Mouse (Mus musculus): ENCODE measurements around the gene Hist1h3f.
"Not testable (repeated sequence)": the region's sequence is repeated elsewhere in the genome, so short reads cannot be mapped to it uniquely, and the experiment has no call there.

Hist1h3f gene

GRCm38 (mm10) chr13:23585442-23586098, 41.7 kb downstream of the Hist1h3f start:
- peak; percentile 65 for DNase-seq

- no peak for DNase-seq
Measured at GRCm38 (mm10) chr13:23586099-23586939, 42.5 kb downstream of the Hist1h3f start.

GRCm38 (mm10) chr13:23586940-23587225, 43.0 kb downstream of the Hist1h3f start:
- DNase-seq = no peak

- no peak for DNase-seq
Measured at GRCm38 (mm10) chr13:23591206-23591605, 47.4 kb downstream of the Hist1h3f start.

GRCm38 (mm10) chr13:23591886-23592285, 48.0 kb downstream of the Hist1h3f start:
- DNase-seq = not testable (repeated sequence)

GRCm38 (mm10) chr13:23592614-23593013, 48.8 kb downstream of the Hist1h3f start:
- no peak for DNase-seq

- no peak for DNase-seq
Measured at GRCm38 (mm10) chr13:23593051-23593770, 49.4 kb downstream of the Hist1h3f start.
